Mouse (Mus musculus): Measurements from ENCODE around the gene Tex19.1. TPM values are rescaled to one million over a fixed set of nuclear protein-coding genes. Genes with fewer than 3 reads are reported as not detected.

Tex19.1 gene
- polyA plus RNA-seq, 1 experiment from 2014 or later: not detected

Other genes with a start within 250 kb of the Tex19.1 start
- 4.2 and 4.8 TPM in 2 replicates for gene Ccdc57, start 213.3 kb upstream of the Tex19.1 start, polyA plus RNA-seq (2014; fragmentation: Nextera tagmentation; extraction: Ambion mirVana)
- gene Slc16a3, start 197.7 kb upstream of the Tex19.1 start, polyA plus RNA-seq (2014; fragmentation: Nextera tagmentation; extraction: Ambion mirVana): 82.5 and 111 TPM in 2 replicates
- gene Csnk1d, start 154.8 kb upstream of the Tex19.1 start, polyA plus RNA-seq (2014; fragmentation: Nextera tagmentation; extraction: Ambion mirVana): 45.1 and 45.6 TPM in 2 replicates
- gene Cd7, start 106.7 kb upstream of the Tex19.1 start, polyA plus RNA-seq (2014; fragmentation: Nextera tagmentation; extraction: Ambion mirVana): not detected in 2 replicates
- gene Sectm1b, start 82.6 kb upstream of the Tex19.1 start, polyA plus RNA-seq (2014; fragmentation: Nextera tagmentation; extraction: Ambion mirVana): not detected in 2 replicates
- gene Sectm1a, start 64.9 kb upstream of the Tex19.1 start, polyA plus RNA-seq (2014; fragmentation: Nextera tagmentation; extraction: Ambion mirVana): not detected in 2 replicates
- gene Tex19.2, start 27.5 kb upstream of the Tex19.1 start, polyA plus RNA-seq (2014; fragmentation: Nextera tagmentation; extraction: Ambion mirVana): not detected in 2 replicates
- gene Uts2r, start 14.1 kb downstream of the Tex19.1 start, polyA plus RNA-seq (2014; fragmentation: Nextera tagmentation; extraction: Ambion mirVana): 0.15 TPM in 1 of 2 replicates, not detected in the other
- 6.7 and 8.8 TPM in 2 replicates for gene Hexdc, start 58.3 kb downstream of the Tex19.1 start, polyA plus RNA-seq (2014; fragmentation: Nextera tagmentation; extraction: Ambion mirVana)
- gene Ogfod3, start 58.6 kb downstream of the Tex19.1 start, polyA plus RNA-seq (2014; fragmentation: Nextera tagmentation; extraction: Ambion mirVana): 33.3 and 34.1 TPM in 2 replicates
- 22.7 and 23.1 TPM in 2 replicates for gene Cybc1, start 83.2 kb downstream of the Tex19.1 start, polyA plus RNA-seq (2014; fragmentation: Nextera tagmentation; extraction: Ambion mirVana)
- 57.8 and 58.0 TPM in 2 replicates for gene Narf, start 91.1 kb downstream of the Tex19.1 start, polyA plus RNA-seq (2014; fragmentation: Nextera tagmentation; extraction: Ambion mirVana)
- gene Foxk2, start 113.8 kb downstream of the Tex19.1 start, polyA plus RNA-seq (2014; fragmentation: Nextera tagmentation; extraction: Ambion mirVana): 9.2 TPM in 2 replicates
- 79.9 and 82.5 TPM in 2 replicates for gene Wdr45b, start 208.3 kb downstream of the Tex19.1 start, polyA plus RNA-seq (2014; fragmentation: Nextera tagmentation; extraction: Ambion mirVana)
- gene Rab40b, start 242.1 kb downstream of the Tex19.1 start, polyA plus RNA-seq (2014; fragmentation: Nextera tagmentation; extraction: Ambion mirVana): 6.7 and 7.6 TPM in 2 replicates

Data from heart, embryonic 14.5 days (tissue).